Mouse (Mus musculus) heart, postnatal 0 days (tissue): ENCODE results near the gene Slco2b1. TPM values are rescaled to one million over a fixed set of nuclear protein-coding genes. Genes with fewer than 3 reads are reported as not detected.
A peak's percentile ranks its signal among the peaks of the same experiment; 100 is the strongest.

ENCODE experiments used
- ATAC-seq: fragments of 200-750 bp; cut with Nextera tagmentation; 2 replicates; pipeline ENCODE4 v1.8.0; 2017; ENCODE audit warnings: low read depth, moderate number of reproducible peaks, moderate library complexity; ENCODE audit not compliant: insufficient read depth
- DNase-seq: peaks from one replicate; pipeline ENCODE4 v3.0.0-alpha.2; 2016; ENCODE audit warnings: low spot score
- H3K27ac ChIP-seq: fragments of 300-500 bp; sonication (generic); 2 replicates; pipeline ENCODE4 v1.5.1; 2014; ENCODE audit warnings: low read depth, mild to moderate bottlenecking
- H3K27me3 ChIP-seq: fragments of 300-500 bp; sonication (generic); 2 replicates; pipeline ENCODE4 v1.6.1; 2014; ENCODE audit warnings: low read length, mixed read lengths; ENCODE audit not compliant: control insufficient read depth, insufficient read depth
- H3K36me3 ChIP-seq: fragments of 300-500 bp; sonication (generic); replicated peaks from 2 replicates; pipeline ENCODE4 v1.6.1; 2014; ENCODE audit warnings: low read length, mixed read lengths; ENCODE audit not compliant: control insufficient read depth, insufficient read depth
- H3K4me1 ChIP-seq: fragments of 300-500 bp; sonication (generic); 2 replicates; pipeline ENCODE4 v1.6.1; 2014; ENCODE audit warnings: antibody characterized with exemption; ENCODE audit not compliant: control insufficient read depth, insufficient read depth
- H3K4me2 ChIP-seq: fragments of 300-500 bp; sonication (generic); 2 replicates; pipeline ENCODE4 v1.6.1; 2014; ENCODE audit warnings: low read depth, mild to moderate bottlenecking, low read length, moderate library complexity
- H3K4me3 ChIP-seq: fragments of 300-500 bp; sonication (generic); 2 replicates; pipeline ENCODE4 v1.5.1; 2014; ENCODE audit warnings: low read depth, low read length
- H3K9ac ChIP-seq: fragments of 300-500 bp; sonication (generic); replicated peaks from 2 replicates; pipeline ENCODE4 v1.6.1; 2014; ENCODE audit warnings: low read depth, low read length, mixed read lengths
- H3K9me3 ChIP-seq: fragments of 300-500 bp; sonication (generic); replicated peaks from 2 replicates; pipeline ENCODE4 v1.6.1; 2016; ENCODE audit warnings: low read length; ENCODE audit not compliant: control insufficient read depth
- CTCF ChIP-seq: IDR thresholded peaks from 2 replicates; pipeline ENCODE4 v1.5.1; 2016; ENCODE audit warnings: antibody characterized with exemption, control low read depth, low read depth
- EP300 ChIP-seq: IDR thresholded peaks from 2 replicates; pipeline ENCODE4 v1.6.1; 2016; ENCODE audit warnings: antibody characterized with exemption, low read depth
- WGBS: fragments of 180-500 bp; shearing (Covaris S2); extraction: QIAGEN DNeasy Blood & Tissue Kit; methylation state at CpG from one replicate; pipeline ENCODE4 v1.1.7; 2014; 5-methylcytosine and 5-hydroxymethylcytosine counted together
- polyA plus RNA-seq: library from polyadenylated mRNA; unstranded; fragments of >200 nt; fragmentation: Nextera tagmentation; extraction: Ambion mirVana; gene quantifications from 2 replicates; pipeline ENCODE4 v1.2.1, GENCODE M21; 2015
- total RNA-seq: library from RNA; depleted of rRNA; stranded (reverse); fragments of >200 nt; gene quantifications from 2 replicates; pipeline ENCODE4 v1.2.3, GENCODE M21; 2014; ENCODE audit warnings: low replicate concordance

Slco2b1 gene
- total and polyA plus RNA-seq, 2 experiments from 2014 or later = 2.4 to 7.8 TPM

- Histone ChIP-seq H3K27ac (no peak overlapping the region), H3K4me3 (no peak overlapping the region), H3K9me3 (no peaks in the 10 kb centered on the region), H3K27me3 (0 out of 2 replicates have a peak, but pooled peaks cover 11% of the 10 kb centered on the region), H3K4me2 (no peak overlapping the region), H3K36me3 (no peaks in the 10 kb centered on the region), H3K9ac (no peak overlapping the region), H3K4me1 (no peaks in the 10 kb centered on the region)
- no peak for DNase-seq
- ATAC-seq = no peak
- no peak for TF ChIP-seq CTCF
- no peak for TF ChIP-seq EP300
- 9% methylated on average over 3 of the region's 3 CpGs for WGBS
These were observed 69.1 kb downstream of the Slco2b1 start for GRCm38 (mm10) chr7:99642078-99642477.

GRCm38 (mm10) chr7:99641245-99641644 is 69.9 kb downstream of the Slco2b1 start:
- Histone ChIP-seq H3K27me3 (0 out of 2 replicates have a peak, but pooled peaks cover 11% of the 10 kb centered on the region), H3K4me3 (no peak overlapping the region), H3K4me2 (no peak overlapping the region), H3K36me3 (no peaks in the 10 kb centered on the region), H3K4me1 (no peaks in the 10 kb centered on the region), H3K9me3 (no peaks in the 10 kb centered on the region), H3K9ac (no peak overlapping the region), H3K27ac (no peak overlapping the region)
- 47% methylated on average over 4 of the region's 4 CpGs for WGBS
- TF ChIP-seq EP300 = no peak
- TF ChIP-seq CTCF = no peak
- ATAC-seq (no peak), DNase-seq (no peak)

- no peaks in the 10 kb centered on the region for H3K4me1 ChIP-seq
- no peak for DNase-seq
- WGBS = 65% methylated on average over 8 of the region's 8 CpGs
These were observed 77.0 kb downstream of the Slco2b1 start for GRCm38 (mm10) chr7:99633966-99634665.

GRCm38 (mm10) chr7:99632286-99632685 is 78.9 kb downstream of the Slco2b1 start:
- Histone ChIP-seq H3K36me3 (no peaks in the 10 kb centered on the region), H3K4me2 (no peak overlapping the region), H3K27me3 (peaks cover 49% of the 10 kb centered on the region), H3K9ac (no peak overlapping the region), H3K4me3 (no peak overlapping the region), H3K4me1 (no peaks in the 10 kb centered on the region), H3K27ac (no peak overlapping the region), H3K9me3 (no peaks in the 10 kb centered on the region)
- DNase-seq (peak; percentile 22), ATAC-seq (no peak)
- TF ChIP-seq EP300 (no peak), CTCF (no peak)
- WGBS = 12% methylated on average over 6 of the region's 6 CpGs

More at GRCm38 (mm10) chr7:99633966-99634665, 77.0 kb downstream of the Slco2b1 start:
- Histone ChIP-seq H3K36me3 (no peaks in the 10 kb centered on the region), H3K4me2 (no peak overlapping the region), H3K27ac (no peak overlapping the region), H3K27me3 (peaks cover 32% of the 10 kb centered on the region), H3K9me3 (no peaks in the 10 kb centered on the region), H3K9ac (no peak overlapping the region), H3K4me3 (no peak overlapping the region)
- ATAC-seq = no peak
- TF ChIP-seq EP300 (no peak), CTCF (no peak)

GRCm38 (mm10) chr7:99627366-99627765 is 83.8 kb downstream of the Slco2b1 start:
- no peak for DNase-seq
- Histone ChIP-seq H3K27ac (no peak overlapping the region), H3K9ac (no peak overlapping the region), H3K9me3 (no peaks in the 10 kb centered on the region), H3K36me3 (no peaks in the 10 kb centered on the region), H3K4me2 (no peak overlapping the region), H3K4me3 (no peak overlapping the region), H3K4me1 (peaks cover 11% of the 10 kb centered on the region), H3K27me3 (peaks cover 83% of the 10 kb centered on the region)
- WGBS = 13% methylated on average over 7 of the region's 7 CpGs
- TF ChIP-seq CTCF = no peak
- no peak for TF ChIP-seq EP300
- ATAC-seq = no peak
